Mouse (Mus musculus) liver, embryonic 14.5 days (tissue): Measurements from ENCODE around the gene Acvr2b.
A peak's percentile ranks its signal among the peaks of the same experiment; 100 is the strongest.

Experiments
- CTCF ChIP-seq: IDR thresholded peaks from 2 replicates; pipeline ENCODE4 v1.5.1; 2016; ENCODE audit warnings: antibody characterized with exemption, low read depth, control low read depth
- EP300 ChIP-seq: IDR thresholded peaks from 2 replicates; pipeline ENCODE4 v1.6.1; 2016; ENCODE audit warnings: antibody characterized with exemption, low read depth

GRCm38 (mm10) chr9:119401801-119402214 lies at the start of gene Acvr2b:
- TF ChIP-seq CTCF (peak; percentile 55), EP300 (no peak)
